In the genomic region with DNA sequence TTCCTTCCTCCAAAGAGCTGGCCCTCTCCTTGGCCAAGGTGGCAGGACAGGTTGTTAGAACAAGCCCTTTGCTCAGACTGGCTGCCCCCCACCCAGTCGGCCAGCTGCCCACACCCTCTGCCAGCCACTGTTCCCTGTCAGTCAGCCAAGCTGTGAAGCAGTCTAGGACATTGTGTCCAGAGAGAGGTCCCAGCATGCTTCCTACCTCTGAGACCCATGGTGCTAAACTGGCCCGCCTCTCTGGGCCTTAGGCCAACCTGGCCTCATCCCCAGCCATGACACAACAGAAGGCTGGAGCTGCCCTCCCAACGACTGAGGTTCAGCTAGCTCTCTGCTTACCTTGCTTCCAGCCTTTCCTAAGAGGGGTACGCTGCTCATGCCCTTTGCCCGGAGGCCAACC, we compare ENCODE assay signal across 8 mouse cellular contexts. TPM values are rescaled to one million over a fixed set of nuclear protein-coding genes. Genes with fewer than 3 reads are reported as not detected.
DNase-seq lines count a peak whose midpoint lies in the region; ATAC-seq and TF ChIP-seq lines count a peak whose summit lies in the region.

No protein-coding gene starts in this region.

- peaks cover 6% of the 10 kb centered on the region for H3K27me3 ChIP-seq in kidney, embryonic 15.5 days
- H3K27me3 ChIP-seq in kidney, postnatal 0 days (ENCODE audit: insufficient read depth, low read length) = no peaks in the 10 kb centered on the region
- H3K27me3 ChIP-seq in liver, embryonic 16.5 days (ENCODE audit: control insufficient read depth, insufficient read depth, low read depth, low read length) = peaks cover 9% of the 10 kb centered on the region

- no peak overlapping the region for H3K9ac ChIP-seq in kidney, embryonic 15.5 days
- no peak overlapping the region; the same call in 1 of the 2 replicates for H3K9ac ChIP-seq in kidney, postnatal 0 days (ENCODE audit: low read depth, low read length)
- H3K9ac ChIP-seq in liver, embryonic 16.5 days (ENCODE audit: low read depth, low read length) = no peak overlapping the region

- DNase-seq in kidney, adult 11 months = peak; percentile 98
- DNase-seq in cerebellum, adult 11 months = peak; percentile 97
- DNase-seq in gastrocnemius, adult 18-20 months (ENCODE audit: low spot score) = peak; percentile 98
- peak; percentile 51 for DNase-seq in kidney, postnatal 0 days (ENCODE audit: low spot score)
- peak; percentile 85 to 86 for DNase-seq in right cerebral cortex, postnatal 10 days (ENCODE audit: low spot score in 2 of 2)
- DNase-seq in spleen, postnatal 10 days (ENCODE audit: low spot score in 2 of 2) = no peak

- no peaks in the 10 kb centered on the region for H3K36me3 ChIP-seq in kidney, embryonic 15.5 days
- no peaks in the 10 kb centered on the region for H3K36me3 ChIP-seq in kidney, postnatal 0 days (ENCODE audit: insufficient read depth, low read length)
- no peaks in the 10 kb centered on the region for H3K36me3 ChIP-seq in liver, embryonic 16.5 days (ENCODE audit: control insufficient read depth, insufficient read depth)

- H3K27ac ChIP-seq in kidney, embryonic 15.5 days = no peak overlapping the region
- H3K27ac ChIP-seq in kidney, postnatal 0 days = no peak overlapping the region
- H3K27ac ChIP-seq in liver, embryonic 16.5 days (ENCODE audit: low read length) = peak overlapping the region; percentile 73

- H3K4me3 ChIP-seq in kidney, embryonic 15.5 days (replicated peaks) = no peak overlapping the region
- H3K4me3 ChIP-seq in kidney, postnatal 0 days (replicated peaks; ENCODE audit: low read depth, low read length) = no peak overlapping the region
- no peak overlapping the region for H3K4me3 ChIP-seq in liver, embryonic 16.5 days (ENCODE audit: low read depth, low read length)

- H3K4me2 ChIP-seq in kidney, embryonic 15.5 days = no peak overlapping the region
- H3K4me2 ChIP-seq in kidney, postnatal 0 days (ENCODE audit: low read length) = no peak overlapping the region
- no peak overlapping the region for H3K4me2 ChIP-seq in liver, embryonic 16.5 days (ENCODE audit: low read depth, low read length)

- H3K9me3 ChIP-seq in kidney, embryonic 15.5 days (replicated peaks) = no peaks in the 10 kb centered on the region
- no peaks in the 10 kb centered on the region for H3K9me3 ChIP-seq in kidney, postnatal 0 days (replicated peaks; ENCODE audit: low read length)
- H3K9me3 ChIP-seq in liver, embryonic 16.5 days (replicated peaks; ENCODE audit: control insufficient read depth, low read length) = no peaks in the 10 kb centered on the region

- TF ChIP-seq CTCF in kidney, postnatal 0 days (IDR thresholded peaks at IDR 0.05; ENCODE audit: low read depth) = no peak

- WGBS in kidney, embryonic 15.5 days = 62% methylated on average over 5 of the region's 5 CpGs
- 58% methylated on average over 5 of the region's 5 CpGs for WGBS in kidney, postnatal 0 days
- WGBS in liver, embryonic 16.5 days (ENCODE audit: insufficient replicate concordance) = 56% methylated on average over 5 of the region's 5 CpGs

- no peak for ATAC-seq in kidney, embryonic 15.5 days (replicated peaks; ENCODE audit: low FRiP score)
- ATAC-seq in kidney, postnatal 0 days (replicated peaks; ENCODE audit: low FRiP score, low read depth) = peak; percentile 47; the same call in 1 of the 2 replicates
- peak; percentile 90 for ATAC-seq in liver, embryonic 16.5 days (ENCODE audit: low read depth)

- peaks cover 32% of the 10 kb centered on the region for H3K4me1 ChIP-seq in kidney, embryonic 15.5 days
- peaks cover 19% of the 10 kb centered on the region for H3K4me1 ChIP-seq in kidney, postnatal 0 days (replicated peaks; ENCODE audit: insufficient read depth, low read length)
- peaks cover 12% of the 10 kb centered on the region for H3K4me1 ChIP-seq in liver, embryonic 16.5 days (ENCODE audit: control insufficient read depth, low read depth, low read length)

RNA-seq across cellular contexts. Expression of gene Tob2, which starts 19.0 kb away (rescaled TPM):
- polyA plus RNA-seq in kidney, embryonic 15.5 days (2015; fragmentation: Nextera tagmentation; extraction: Ambion mirVana) = 28.2 and 29.3 TPM in 2 replicates
- 100 to 1,000 TPM in 1 of 2 experiments, 10 to 100 TPM in 1; 89.1 to 174 TPM for total RNA-seq in gastrocnemius, adult 18-20 months (2021)
- polyA plus RNA-seq in kidney, postnatal 0 days (2015; fragmentation: Nextera tagmentation; extraction: Ambion mirVana) = 22.5 and 27.7 TPM in 2 replicates
- polyA plus RNA-seq in liver, embryonic 16.5 days (2015; fragmentation: Nextera tagmentation; extraction: Ambion mirVana) = 11.7 and 14.9 TPM in 2 replicates

RNA-seq across cellular contexts. Expression of gene Phf5a, which starts 32.1 kb away (rescaled TPM):
- polyA plus RNA-seq in kidney, embryonic 15.5 days (2015; fragmentation: Nextera tagmentation; extraction: Ambion mirVana) = 159 and 163 TPM in 2 replicates
- total RNA-seq in gastrocnemius, adult 18-20 months (2021) = 10 to 100 TPM; 35.5 to 35.7 TPM
- polyA plus RNA-seq in kidney, postnatal 0 days (2015; fragmentation: Nextera tagmentation; extraction: Ambion mirVana) = 103 and 110 TPM in 2 replicates
- 72.6 and 79.6 TPM in 2 replicates for polyA plus RNA-seq in liver, embryonic 16.5 days (2015; fragmentation: Nextera tagmentation; extraction: Ambion mirVana)

RNA-seq across cellular contexts. Expression of gene Aco2, which starts 32.5 kb away (rescaled TPM):
- 216 and 224 TPM in 2 replicates for polyA plus RNA-seq in kidney, embryonic 15.5 days (2015; fragmentation: Nextera tagmentation; extraction: Ambion mirVana)
- 1,000 to 10,000 TPM; 1,165 to 1,199 TPM for total RNA-seq in gastrocnemius, adult 18-20 months (2021)
- polyA plus RNA-seq in kidney, postnatal 0 days (2015; fragmentation: Nextera tagmentation; extraction: Ambion mirVana) = 263 and 285 TPM in 2 replicates
- polyA plus RNA-seq in liver, embryonic 16.5 days (2015; fragmentation: Nextera tagmentation; extraction: Ambion mirVana) = 109 and 114 TPM in 2 replicates

RNA-seq across cellular contexts. Expression of gene Tef, which starts 37.4 kb away (rescaled TPM):
- polyA plus RNA-seq in kidney, embryonic 15.5 days (2015; fragmentation: Nextera tagmentation; extraction: Ambion mirVana) = 23.9 and 26.5 TPM in 2 replicates
- 100 to 1,000 TPM; 124 to 160 TPM for total RNA-seq in gastrocnemius, adult 18-20 months (2021)
- 17.9 and 19.9 TPM in 2 replicates for polyA plus RNA-seq in kidney, postnatal 0 days (2015; fragmentation: Nextera tagmentation; extraction: Ambion mirVana)
- polyA plus RNA-seq in liver, embryonic 16.5 days (2015; fragmentation: Nextera tagmentation; extraction: Ambion mirVana) = 6.3 and 9.2 TPM in 2 replicates

Comparison
In these comparisons a context has a peak if more than half of its experiments do, and no peak if none do; other contexts are left out.
1. DNase-seq: peak in kidney, adult 11 months (single experiment), cerebellum, adult 11 months (single experiment), gastrocnemius, adult 18-20 months (single experiment), kidney, postnatal 0 days (single experiment) and right cerebral cortex, postnatal 10 days (2 of 2); none in spleen, postnatal 10 days (0 of 2).